Mouse (Mus musculus) G1E (cell line): ENCODE measurements around the gene Zfp184. TPM values are rescaled to one million over a fixed set of nuclear protein-coding genes. Genes with fewer than 3 reads are reported as not detected.

Experiments used
- ATAC-seq: 2 replicates; pipeline ENCODE4 v1.8.0; 2016; ENCODE audit warnings: mild to moderate bottlenecking; ENCODE audit not compliant: insufficient number of reproducible peaks, poor library complexity, low FRiP score, severe bottlenecking; ENCODE audit errors: extremely low read depth
- DNase-seq: peaks from one replicate; pipeline ENCODE4 v3.0.0; 2012; ENCODE audit warnings: low spot score
- H3K27me3 ChIP-seq: 2 replicates; pipeline ENCODE4 v1.6.1; 2012; ENCODE audit warnings: mild to moderate bottlenecking, low read length, inconsistent platforms; ENCODE audit not compliant: insufficient read depth
- H3K36me3 ChIP-seq: replicated peaks from 2 replicates; pipeline ENCODE3; 2012; ENCODE audit warnings: mild to moderate bottlenecking, inconsistent platforms
- H3K4me1 ChIP-seq: 2 replicates; pipeline ENCODE4 v1.6.1; 2012; ENCODE audit warnings: low read depth, low read length, inconsistent platforms, mixed read lengths; ENCODE audit not compliant: insufficient read depth
- H3K4me3 ChIP-seq: 2 replicates; pipeline ENCODE4 v1.5.1; 2012; ENCODE audit warnings: low read depth, mild to moderate bottlenecking, inconsistent platforms, low read length, moderate library complexity, mixed read lengths
- H3K9me3 ChIP-seq: replicated peaks from 2 replicates; pipeline ENCODE4 v1.6.1; 2012; ENCODE audit warnings: inconsistent platforms
- CTCF ChIP-seq: IDR thresholded peaks from 2 replicates; pipeline ENCODE4 v1.5.1; 2012; ENCODE audit warnings: low read depth, low read length, inconsistent platforms, mixed read lengths
- GATA1 ChIP-seq: IDR thresholded peaks from 2 replicates; pipeline ENCODE4 v1.6.1; 2012; ENCODE audit warnings: borderline replicate concordance, low read length, inconsistent platforms, mixed read lengths
- GATA2 ChIP-seq: IDR thresholded peaks from 2 replicates; pipeline ENCODE4 v1.6.1; 2012; ENCODE audit warnings: low read depth, low read length, inconsistent platforms, borderline replicate concordance
- POLR2AphosphoS5 ChIP-seq: IDR thresholded peaks from 2 replicates; pipeline ENCODE4 v1.6.1; 2012; ENCODE audit warnings: low read depth, low read length, inconsistent platforms; ENCODE audit not compliant: insufficient replicate concordance
- TAL1 ChIP-seq: conservative IDR thresholded peaks from 2 replicates; pipeline ENCODE4 v1.6.1; 2012; ENCODE audit warnings: low read depth, low read length, inconsistent platforms, mixed read lengths
- polyA plus RNA-seq: library from polyadenylated mRNA; stranded (reverse); fragments of >175 nt; gene quantifications from 2 replicates; pipeline ENCODE4 v1.2.3, GENCODE M21; 2012
- total RNA-seq, 2 experiments: library from RNA; stranded (forward) in 1 of 2; stranded (reverse) in 1 of 2; fragments of 200-1000 nt in 1 of 2; fragments of >200 nt in 1 of 2; fragmentation: Nextera tagmentation in 1 of 2; gene quantifications; 2 replicates each; pipeline ENCODE4 v1.2.3; 2014 to 2017

Zfp184 gene
- total and polyA plus RNA-seq, 3 experiments: 0.26 to 20.1 (median 3.6) TPM

DNA sequence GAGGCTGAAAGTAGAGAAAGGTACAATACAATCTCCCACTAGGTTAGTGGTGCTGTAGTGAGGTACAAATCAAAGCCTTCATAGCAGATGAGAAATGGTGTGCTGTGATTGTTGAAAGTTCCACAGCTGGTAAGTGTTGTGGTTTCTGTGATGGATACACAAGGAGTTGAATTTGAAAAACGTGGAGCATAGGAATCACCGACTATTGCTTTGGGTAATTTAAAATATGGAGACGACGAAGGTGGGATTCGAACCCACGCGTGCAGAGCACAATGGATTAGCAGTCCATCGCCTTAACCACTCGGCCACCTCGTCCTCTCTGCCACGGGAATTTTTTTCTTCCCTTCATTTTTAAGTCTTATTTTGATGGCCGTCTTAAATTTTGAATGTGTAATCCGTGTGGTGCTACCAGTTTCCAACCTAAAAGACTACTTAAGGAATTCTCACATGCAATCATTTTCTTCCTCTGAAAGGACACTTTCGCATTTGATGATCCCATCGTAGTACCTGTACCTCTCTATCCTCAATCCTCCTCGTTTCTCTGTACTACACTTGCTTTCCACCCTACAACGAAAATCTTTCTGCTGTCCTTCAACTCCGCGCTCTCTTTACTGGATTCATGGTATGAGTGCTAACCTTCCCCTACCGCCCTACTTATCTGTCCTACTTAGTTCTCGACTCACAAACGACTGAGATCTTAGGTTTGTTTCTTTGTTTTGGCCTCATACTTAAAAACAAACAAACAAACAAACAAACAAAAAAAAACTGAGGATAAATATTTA, 49.3 kb downstream of the Zfp184 start:
- Histone ChIP-seq H3K36me3 (no peaks in the 10 kb centered on the region), H3K27me3 (peaks cover 49% of the 10 kb centered on the region), H3K9me3 (peaks cover 11% of the 10 kb centered on the region), H3K4me3 (no peak overlapping the region; the same call in 1 of the 2 replicates), H3K4me1 (peaks cover 29% of the 10 kb centered on the region)
- no peak for DNase-seq
- ATAC-seq: no peak
- TF ChIP-seq GATA1: no peak
- TF ChIP-seq GATA2: no peak
- TF ChIP-seq TAL1: no peak
- TF ChIP-seq CTCF: no peak
- TF ChIP-seq POLR2AphosphoS5: no peak

DNA sequence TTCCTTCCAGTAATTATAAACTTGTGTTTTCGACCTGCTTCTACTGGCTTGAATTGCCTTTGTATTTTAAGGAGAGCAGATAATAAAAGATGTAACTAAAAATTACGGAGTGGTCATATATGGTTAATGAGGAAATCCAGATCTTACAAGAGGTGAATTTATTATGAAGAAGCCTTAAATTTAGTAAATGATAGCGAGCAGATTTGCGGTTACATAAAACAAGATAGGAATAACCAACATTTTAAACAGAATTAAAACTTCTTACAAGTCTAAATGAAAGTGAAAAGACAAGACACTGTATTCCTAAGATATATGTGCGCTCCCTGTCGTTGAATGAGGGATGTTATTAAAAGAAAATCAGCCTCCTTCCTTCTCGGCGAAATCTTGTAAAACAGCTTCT, 50.0 kb downstream of the Zfp184 start:
- TF ChIP-seq GATA2: no peak
- no peak for TF ChIP-seq POLR2AphosphoS5
- no peak for TF ChIP-seq CTCF
- TF ChIP-seq GATA1: no peak
- TF ChIP-seq TAL1: no peak
- DNase-seq: no peak
- peaks cover 11% of the 10 kb centered on the region for H3K9me3 ChIP-seq
- peaks cover 29% of the 10 kb centered on the region for H3K4me1 ChIP-seq
- peak overlapping the region; percentile 66; the same call in 1 of the 2 replicates for H3K4me3 ChIP-seq
- no peak for ATAC-seq
- peaks cover 54% of the 10 kb centered on the region for H3K27me3 ChIP-seq
- no peaks in the 10 kb centered on the region for H3K36me3 ChIP-seq

DNA sequence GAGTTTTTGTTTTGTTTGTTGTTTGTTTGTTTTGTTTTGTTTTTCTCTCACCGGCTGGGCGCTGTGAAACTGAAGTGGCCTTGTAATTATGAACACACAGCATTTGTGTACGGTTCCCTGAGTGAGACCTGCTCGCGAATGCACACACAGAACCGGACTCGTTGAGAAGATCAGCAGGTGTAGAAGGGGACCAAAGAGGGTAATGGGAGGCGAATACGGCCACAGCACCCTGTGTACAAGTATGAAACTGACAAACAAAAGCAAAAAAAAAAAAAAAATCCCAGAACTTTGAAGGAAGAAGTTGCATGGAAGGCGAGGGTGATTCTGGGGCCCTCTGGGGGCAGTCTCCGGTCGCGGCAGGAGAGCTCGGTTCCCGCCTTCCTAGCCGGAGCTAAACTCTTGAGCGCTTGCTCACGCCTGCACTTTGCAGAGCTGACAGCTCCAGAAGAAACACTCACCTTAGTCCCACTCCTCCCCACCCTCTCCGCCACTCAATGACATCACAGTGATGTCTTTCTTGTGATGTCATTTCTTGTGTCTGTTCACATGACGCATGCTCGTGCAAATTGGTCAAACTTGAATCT, 50.5 kb downstream of the Zfp184 start:
- H3K9me3 ChIP-seq: peaks cover 9% of the 10 kb centered on the region
- DNase-seq: no peak
- TF ChIP-seq GATA1: no peak
- TF ChIP-seq POLR2AphosphoS5: no peak
- no peak for TF ChIP-seq CTCF
- no peak for TF ChIP-seq GATA2
- TF ChIP-seq TAL1: no peak
- peaks cover 54% of the 10 kb centered on the region for H3K27me3 ChIP-seq
- no peak for ATAC-seq
- H3K4me1 ChIP-seq: peaks cover 29% of the 10 kb centered on the region
- peak overlapping the region; percentile 66; the same call in 1 of the 2 replicates for H3K4me3 ChIP-seq
- H3K36me3 ChIP-seq: no peaks in the 10 kb centered on the region

DNA sequence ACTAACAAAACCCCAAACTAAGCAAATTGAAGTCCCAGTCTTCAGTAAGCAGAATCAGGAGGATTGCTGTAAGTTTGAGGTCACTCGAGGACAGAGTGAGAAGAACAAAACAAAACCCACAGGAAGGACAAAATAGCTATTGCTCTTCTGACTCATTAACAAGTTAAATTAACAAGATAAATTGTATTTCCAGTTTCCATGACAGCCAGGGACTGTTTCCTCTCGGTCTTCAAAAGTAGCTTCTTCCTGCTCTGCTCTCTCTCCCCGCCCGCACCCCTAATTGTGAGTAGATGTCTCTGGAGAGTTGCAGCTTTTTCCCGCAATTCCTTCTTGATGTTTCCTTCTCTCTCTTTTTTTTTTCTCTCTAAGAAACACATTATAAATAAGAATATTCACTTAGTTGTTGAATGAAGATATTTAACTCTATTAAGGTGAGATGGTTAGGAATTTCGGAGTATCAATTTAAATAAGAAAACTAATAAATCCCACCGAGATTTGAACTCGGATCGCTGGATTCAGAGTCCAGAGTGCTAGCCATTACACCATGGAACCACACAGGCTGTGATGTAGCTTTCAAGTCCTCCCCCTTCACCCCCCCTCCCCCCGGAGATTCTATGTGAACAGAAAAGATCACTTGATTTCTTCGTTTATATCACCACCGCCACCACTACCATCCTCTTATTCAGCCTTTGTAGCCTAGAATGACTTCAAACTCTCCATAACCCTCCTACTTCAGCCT, 51.4 kb downstream of the Zfp184 start:
- Histone ChIP-seq H3K4me3 (peak overlapping the region; percentile 66; the same call in 1 of the 2 replicates), H3K4me1 (peaks cover 32% of the 10 kb centered on the region), H3K9me3 (peaks cover 3% of the 10 kb centered on the region), H3K36me3 (no peaks in the 10 kb centered on the region), H3K27me3 (peaks cover 55% of the 10 kb centered on the region)
- DNase-seq (no peak), ATAC-seq (no peak)
- TF ChIP-seq POLR2AphosphoS5: no peak
- TF ChIP-seq TAL1: no peak
- no peak for TF ChIP-seq GATA2
- TF ChIP-seq GATA1: no peak
- no peak for TF ChIP-seq CTCF

DNA sequence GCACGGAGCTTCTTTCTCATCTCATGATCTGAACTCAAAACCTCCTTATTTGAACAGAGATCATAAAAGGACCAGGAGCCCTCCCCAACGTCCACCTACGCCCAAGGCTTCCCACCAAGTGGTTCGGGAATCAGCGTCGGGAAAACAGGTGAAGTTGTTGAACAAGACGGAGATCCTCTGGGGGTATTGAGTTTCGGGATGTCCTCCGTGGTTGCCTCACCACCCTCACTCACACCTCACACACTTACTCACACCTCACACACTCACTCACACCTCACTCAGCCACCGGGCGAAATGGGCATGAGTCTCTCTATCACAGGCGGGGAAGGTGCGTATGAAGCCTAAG, 51.9 kb downstream of the Zfp184 start:
- no peak for ATAC-seq
- Histone ChIP-seq H3K4me3 (peak overlapping the region; percentile 36; the same call in 1 of the 2 replicates), H3K36me3 (no peaks in the 10 kb centered on the region), H3K9me3 (no peaks in the 10 kb centered on the region), H3K4me1 (peaks cover 37% of the 10 kb centered on the region), H3K27me3 (peaks cover 59% of the 10 kb centered on the region)
- no peak for DNase-seq
- TF ChIP-seq TAL1 (no peak), POLR2AphosphoS5 (no peak), GATA1 (no peak), CTCF (no peak), GATA2 (no peak)

DNA sequence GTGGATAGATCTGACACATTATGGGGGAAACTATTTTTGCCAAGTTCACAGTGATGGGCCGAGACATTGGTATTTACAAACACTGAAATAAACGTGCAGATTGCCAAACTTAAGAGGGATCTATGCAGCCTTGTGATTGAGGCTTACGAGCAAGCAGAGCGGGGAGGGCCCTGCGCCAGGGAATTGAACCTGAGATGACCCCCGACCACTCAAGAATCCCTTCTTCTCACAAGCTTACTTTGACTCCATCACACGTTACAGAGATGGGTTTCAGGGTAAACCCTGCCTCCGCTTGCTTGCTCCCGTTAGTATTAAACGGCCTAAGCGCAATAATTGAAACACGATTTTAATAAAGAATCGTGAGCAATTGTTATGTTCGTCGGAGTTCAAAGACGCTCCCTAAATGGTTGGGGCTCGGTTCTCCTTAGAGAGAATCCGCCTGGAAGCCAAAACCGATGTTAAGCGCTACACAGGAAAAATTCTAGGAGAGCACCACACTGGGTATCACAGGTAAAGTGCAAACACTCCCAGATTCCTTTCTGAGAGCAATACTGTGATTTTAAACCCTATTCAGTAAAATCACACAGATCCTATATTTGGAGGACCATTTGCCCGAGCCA, 52.4 kb downstream of the Zfp184 start:
- Histone ChIP-seq H3K36me3 (no peaks in the 10 kb centered on the region), H3K4me1 (peaks cover 42% of the 10 kb centered on the region), H3K9me3 (no peaks in the 10 kb centered on the region), H3K27me3 (peaks cover 64% of the 10 kb centered on the region), H3K4me3 (peak overlapping the region; percentile 36; the same call in 1 of the 2 replicates)
- TF ChIP-seq TAL1: no peak
- TF ChIP-seq GATA1: no peak
- no peak for TF ChIP-seq CTCF
- no peak for TF ChIP-seq GATA2
- TF ChIP-seq POLR2AphosphoS5: no peak
- DNase-seq (no peak), ATAC-seq (no peak)
